Mouse (Mus musculus) testis, adult 2 months (tissue): Measurements from ENCODE around the gene Setd4. TPM values are rescaled to one million over a fixed set of nuclear protein-coding genes. Genes with fewer than 3 reads are reported as not detected.
A peak's percentile ranks its signal among the peaks of the same experiment; 100 is the strongest.

Experiments used
- H3K27ac ChIP-seq: fragments of 200-500 bp; 2 replicates; pipeline ENCODE4 v1.5.1; 2012; ENCODE audit warnings: low read depth, low read length; ENCODE audit not compliant: control insufficient read depth, insufficient read depth
- H3K27me3 ChIP-seq: fragments of 200-500 bp; 2 replicates; pipeline ENCODE4 v1.6.1; 2012; ENCODE audit warnings: mild to moderate bottlenecking, low read length, moderate library complexity; ENCODE audit not compliant: control insufficient read depth, insufficient read depth
- H3K36me3 ChIP-seq: fragments of 200-500 bp; 2 replicates; pipeline ENCODE4 v1.6.1; 2012; ENCODE audit warnings: mild to moderate bottlenecking, low read length; ENCODE audit not compliant: control insufficient read depth, insufficient read depth
- H3K4me1 ChIP-seq: fragments of 200-500 bp; 2 replicates; pipeline ENCODE4 v1.6.1; 2012; ENCODE audit warnings: low read length; ENCODE audit not compliant: control insufficient read depth, insufficient read depth
- H3K4me3 ChIP-seq: fragments of 200-500 bp; 2 replicates; pipeline ENCODE4 v1.5.1; 2012; ENCODE audit warnings: low read depth, mild to moderate bottlenecking, low read length, moderate library complexity, mixed read lengths; ENCODE audit not compliant: control insufficient read depth
- CTCF ChIP-seq: fragments of 200-500 bp; IDR thresholded peaks from 2 replicates; pipeline ENCODE4 v1.5.1; 2012; ENCODE audit warnings: low read depth, mild to moderate bottlenecking, inconsistent platforms, low read length, moderate library complexity; ENCODE audit not compliant: control insufficient read depth, insufficient read depth, insufficient replicate concordance
- POLR2A ChIP-seq: fragments of 200-500 bp; IDR thresholded peaks from 2 replicates; pipeline ENCODE4 v1.6.1; 2012; ENCODE audit warnings: low read depth, mild to moderate bottlenecking, inconsistent platforms, low read length, moderate library complexity; ENCODE audit not compliant: control insufficient read depth
- polyA plus RNA-seq: library from polyadenylated mRNA; depleted of rRNA; stranded (reverse); fragments of >200 nt; gene quantifications from 2 replicates; pipeline ENCODE4 v1.2.3, GENCODE M21; 2012

Gene Setd4
- polyA plus RNA-seq, 1 experiment: 6.2 TPM

GRCm38 (mm10) chr16:93576412-93577082 is 27.3 kb downstream of the Setd4 start:
- H3K27me3 ChIP-seq: no peaks in the 10 kb centered on the region
- no peak overlapping the region for H3K4me3 ChIP-seq
- peak; percentile 86 for TF ChIP-seq CTCF
- no peak for TF ChIP-seq POLR2A
- H3K27ac ChIP-seq: no peak overlapping the region
- no peaks in the 10 kb centered on the region; the same call in 1 of the 2 replicates for H3K4me1 ChIP-seq
- no peaks in the 10 kb centered on the region for H3K36me3 ChIP-seq

- TF ChIP-seq POLR2A: no peak
- no peak for TF ChIP-seq CTCF
- Histone ChIP-seq H3K36me3 (no peaks in the 10 kb centered on the region), H3K27ac (no peak overlapping the region)
Measured at GRCm38 (mm10) chr16:93575574-93575973, 28.3 kb downstream of the Setd4 start.

GRCm38 (mm10) chr16:93574521-93575191 is 29.2 kb downstream of the Setd4 start:
- TF ChIP-seq POLR2A: no peak
- no peak overlapping the region for H3K27ac ChIP-seq
- no peaks in the 10 kb centered on the region for H3K27me3 ChIP-seq
- H3K4me3 ChIP-seq: no peak overlapping the region
- H3K36me3 ChIP-seq: no peaks in the 10 kb centered on the region
- no peaks in the 10 kb centered on the region; the same call in 1 of the 2 replicates for H3K4me1 ChIP-seq

More at GRCm38 (mm10) chr16:93575574-93575973, 28.3 kb downstream of the Setd4 start:
- Histone ChIP-seq H3K4me3 (no peak overlapping the region), H3K4me1 (no peaks in the 10 kb centered on the region; the same call in 1 of the 2 replicates), H3K27me3 (no peaks in the 10 kb centered on the region)

GRCm38 (mm10) chr16:93573434-93573833 is 30.4 kb downstream of the Setd4 start:
- H3K27ac ChIP-seq: no peak overlapping the region
- no peaks in the 10 kb centered on the region for H3K36me3 ChIP-seq
- TF ChIP-seq POLR2A (no peak), CTCF (no peak)
- no peaks in the 10 kb centered on the region for H3K27me3 ChIP-seq
- H3K4me1 ChIP-seq: no peaks in the 10 kb centered on the region; the same call in 1 of the 2 replicates
- no peak overlapping the region for H3K4me3 ChIP-seq

- H3K4me1 ChIP-seq: no peaks in the 10 kb centered on the region; the same call in 1 of the 2 replicates
- no peaks in the 10 kb centered on the region for H3K36me3 ChIP-seq
- TF ChIP-seq CTCF (no peak), POLR2A (no peak)
- no peak overlapping the region for H3K27ac ChIP-seq
- H3K27me3 ChIP-seq: no peaks in the 10 kb centered on the region
- H3K4me3 ChIP-seq: no peak overlapping the region
Measured at GRCm38 (mm10) chr16:93572383-93572782, 31.5 kb downstream of the Setd4 start.

GRCm38 (mm10) chr16:93558499-93558898 is 45.4 kb downstream of the Setd4 start:
- Histone ChIP-seq H3K4me1 (peaks cover 4% of the 10 kb centered on the region), H3K4me3 (no peak overlapping the region), H3K27ac (no peak overlapping the region), H3K36me3 (no peaks in the 10 kb centered on the region), H3K27me3 (no peaks in the 10 kb centered on the region)
- TF ChIP-seq POLR2A: no peak
- TF ChIP-seq CTCF: no peak

- no peak for TF ChIP-seq POLR2A
- TF ChIP-seq CTCF: no peak
- no peak overlapping the region for H3K27ac ChIP-seq
Measured at GRCm38 (mm10) chr16:93557646-93558045, 46.2 kb downstream of the Setd4 start.

More at GRCm38 (mm10) chr16:93557646-93558045, 46.2 kb downstream of the Setd4 start:
- Histone ChIP-seq H3K4me3 (peak overlapping the region; percentile 41), H3K36me3 (no peaks in the 10 kb centered on the region), H3K27me3 (no peaks in the 10 kb centered on the region), H3K4me1 (peaks cover 4% of the 10 kb centered on the region)
